Mouse (Mus musculus) intestine, postnatal 0 days (tissue): ENCODE data around the gene Sox12. TPM values are rescaled to one million over a fixed set of nuclear protein-coding genes. Genes with fewer than 3 reads are reported as not detected.
A peak's percentile ranks its signal among the peaks of the same experiment; 100 is the strongest.

Experiments
- ATAC-seq: fragments of 200-750 bp; cut with Nextera tagmentation; 2 replicates; pipeline ENCODE4 v1.8.0; 2017; ENCODE audit warnings: mild to moderate bottlenecking, moderate TSS enrichment, moderate library complexity
- H3K27ac ChIP-seq: fragments of 300-500 bp; sonication (generic); 2 replicates; pipeline ENCODE4 v1.5.1; 2014; ENCODE audit warnings: mild to moderate bottlenecking, low read depth, low read length, moderate library complexity
- H3K27me3 ChIP-seq: fragments of 300-500 bp; sonication (generic); replicated peaks from 2 replicates; pipeline ENCODE4 v1.6.1; 2014; ENCODE audit warnings: low read length, mixed read lengths; ENCODE audit not compliant: control insufficient read depth, insufficient read depth
- H3K36me3 ChIP-seq: fragments of 300-500 bp; sonication (generic); 2 replicates; pipeline ENCODE4 v1.6.1; 2014; ENCODE audit warnings: mild to moderate bottlenecking, moderate library complexity; ENCODE audit not compliant: control insufficient read depth, insufficient read depth
- H3K4me1 ChIP-seq: fragments of 300-500 bp; sonication (generic); replicated peaks from 2 replicates; pipeline ENCODE4 v1.6.1; 2014; ENCODE audit warnings: antibody characterized with exemption, low read length, mixed read lengths; ENCODE audit not compliant: control insufficient read depth, insufficient read depth
- H3K4me2 ChIP-seq: fragments of 300-500 bp; sonication (generic); replicated peaks from 2 replicates; pipeline ENCODE4 v1.6.1; 2014; ENCODE audit warnings: low read depth, mild to moderate bottlenecking, moderate library complexity
- H3K4me3 ChIP-seq: fragments of 300-500 bp; sonication (generic); 2 replicates; pipeline ENCODE4 v1.5.1; 2014; ENCODE audit warnings: low read depth, low read length
- H3K9ac ChIP-seq: fragments of 300-500 bp; sonication (generic); 2 replicates; pipeline ENCODE4 v1.6.1; 2014; ENCODE audit warnings: mild to moderate bottlenecking, low read depth, low read length
- H3K9me3 ChIP-seq: fragments of 300-500 bp; sonication (generic); 2 replicates; pipeline ENCODE4 v1.6.1; 2016; ENCODE audit warnings: mixed run types; ENCODE audit not compliant: control insufficient read depth
- CTCF ChIP-seq: sonication (generic); IDR thresholded peaks from 2 replicates; pipeline ENCODE4 v1.5.1; 2016; ENCODE audit warnings: low read depth, mild to moderate bottlenecking, control low read depth, antibody characterized with exemption, moderate library complexity
- WGBS: fragments of 180-500 bp; shearing (Covaris S2); extraction: QIAGEN DNeasy Blood & Tissue Kit; methylation state at CpG from one replicate; pipeline ENCODE4 v1.1.7; 2014; 5-methylcytosine and 5-hydroxymethylcytosine counted together
- polyA plus RNA-seq: library from polyadenylated mRNA; unstranded; fragments of >200 nt; fragmentation: Nextera tagmentation; extraction: Ambion mirVana; gene quantifications from 2 replicates; pipeline ENCODE4 v1.2.1, GENCODE M21; 2015

Gene Sox12
- polyA plus RNA-seq, 1 experiment from 2014 or later = 2.8 TPM

- Histone ChIP-seq H3K27me3 (no peaks in the 10 kb centered on the region), H3K36me3 (no peaks in the 10 kb centered on the region), H3K4me3 (no peak overlapping the region), H3K4me1 (no peaks in the 10 kb centered on the region), H3K4me2 (peak overlapping the region; percentile 28; the same call in 1 of the 2 replicates), H3K27ac (no peak overlapping the region), H3K9me3 (no peaks in the 10 kb centered on the region), H3K9ac (no peak overlapping the region)
- ATAC-seq = 0 out of 2 replicates have a peak, but pooled peaks have one; percentile 9
- WGBS = 29% methylated on average over 14 of the region's 14 CpGs
- peak; percentile 96 for TF ChIP-seq CTCF
Measured at GRCm38 (mm10) chr2:152368532-152369140, 29.2 kb downstream of the Sox12 start.

- TF ChIP-seq CTCF = no peak
- no peak overlapping the region for H3K27ac ChIP-seq
- no peak overlapping the region for H3K4me3 ChIP-seq
- no peaks in the 10 kb centered on the region for H3K36me3 ChIP-seq
- no peaks in the 10 kb centered on the region for H3K9me3 ChIP-seq
- no peaks in the 10 kb centered on the region for H3K27me3 ChIP-seq
- no peak overlapping the region for H3K9ac ChIP-seq
- H3K4me1 ChIP-seq = no peaks in the 10 kb centered on the region
- no peak for ATAC-seq
- 64% methylated on average over 5 of the region's 5 CpGs for WGBS
- no peak overlapping the region for H3K4me2 ChIP-seq
Measured at GRCm38 (mm10) chr2:152367917-152368316, 29.9 kb downstream of the Sox12 start.

GRCm38 (mm10) chr2:152363245-152364147 is 34.4 kb downstream of the Sox12 start:
- Histone ChIP-seq H3K27ac (peak overlapping the region; percentile 7; the same call in 1 of the 2 replicates), H3K27me3 (no peaks in the 10 kb centered on the region), H3K4me3 (peak overlapping the region; percentile 14; the same call in 1 of the 2 replicates), H3K9ac (0 out of 2 replicates have a peak overlapping the region, but pooled peaks have one; percentile 7), H3K36me3 (no peaks in the 10 kb centered on the region), H3K9me3 (no peaks in the 10 kb centered on the region), H3K4me2 (peak overlapping the region; percentile 55), H3K4me1 (no peaks in the 10 kb centered on the region)
- TF ChIP-seq CTCF = peak; percentile 84
- 8% methylated on average over 17 of the region's 17 CpGs for WGBS
- peak; percentile 65 for ATAC-seq

- no peak for TF ChIP-seq CTCF
- H3K9me3 ChIP-seq = no peaks in the 10 kb centered on the region
- no peaks in the 10 kb centered on the region for H3K27me3 ChIP-seq
- no peak for ATAC-seq
- no peaks in the 10 kb centered on the region for H3K4me1 ChIP-seq
- H3K9ac ChIP-seq = no peak overlapping the region
- no peak overlapping the region for H3K4me3 ChIP-seq
- 0 out of 2 replicates have a peak overlapping the region, but pooled peaks have one; percentile 15 for H3K27ac ChIP-seq
- 89% methylated on average over 8 of the region's 8 CpGs for WGBS
- no peaks in the 10 kb centered on the region for H3K36me3 ChIP-seq
- H3K4me2 ChIP-seq = no peak overlapping the region
Measured at GRCm38 (mm10) chr2:152361193-152361592, 36.7 kb downstream of the Sox12 start.

GRCm38 (mm10) chr2:152360271-152360775 is 37.5 kb downstream of the Sox12 start:
- no peak for TF ChIP-seq CTCF
- no peaks in the 10 kb centered on the region for H3K36me3 ChIP-seq
- H3K9ac ChIP-seq = no peak overlapping the region
- no peaks in the 10 kb centered on the region for H3K27me3 ChIP-seq
- H3K4me3 ChIP-seq = no peak overlapping the region
- WGBS = 29% methylated on average over 7 of the region's 7 CpGs
- no peaks in the 10 kb centered on the region for H3K4me1 ChIP-seq
- no peak overlapping the region for H3K4me2 ChIP-seq
- no peaks in the 10 kb centered on the region for H3K9me3 ChIP-seq
- peak; percentile 22 for ATAC-seq
- 0 out of 2 replicates have a peak overlapping the region, but pooled peaks have one; percentile 15 for H3K27ac ChIP-seq

GRCm38 (mm10) chr2:152359616-152360015 is 38.2 kb downstream of the Sox12 start:
- peak; percentile 79 for ATAC-seq
- no peaks in the 10 kb centered on the region for H3K27me3 ChIP-seq
- no peak overlapping the region for H3K4me2 ChIP-seq
- no peak overlapping the region for H3K9ac ChIP-seq
- no peaks in the 10 kb centered on the region for H3K4me1 ChIP-seq
- no peak overlapping the region for H3K27ac ChIP-seq
- H3K4me3 ChIP-seq = no peak overlapping the region
- no peak for TF ChIP-seq CTCF
- H3K9me3 ChIP-seq = no peaks in the 10 kb centered on the region
- H3K36me3 ChIP-seq = no peaks in the 10 kb centered on the region
- 26% methylated on average over 5 of the region's 5 CpGs for WGBS
